In the genomic region with DNA sequence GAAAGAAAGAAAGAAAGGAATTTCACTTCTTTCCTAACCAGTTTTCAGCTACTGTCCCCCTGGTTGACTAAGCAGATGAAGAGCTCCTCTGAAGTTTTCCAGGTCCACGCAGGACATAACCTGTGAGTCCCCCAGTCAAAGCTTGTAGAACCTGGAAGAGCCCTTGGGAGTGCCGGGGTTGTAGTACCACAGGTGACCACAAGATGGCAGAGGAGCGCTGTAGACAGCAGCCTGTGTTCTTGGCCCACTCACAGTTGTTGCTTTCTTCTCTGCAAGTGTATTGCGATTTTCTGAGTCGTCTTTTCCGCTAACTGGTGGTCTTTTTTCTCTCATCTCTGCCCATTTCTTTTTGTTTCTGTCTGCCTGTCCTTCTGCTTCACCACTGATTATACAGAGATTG, we compare ENCODE assay signal across 9 mouse cellular contexts.
A peak's percentile ranks its signal among the peaks of the same experiment; 100 is the strongest.
DNase-seq lines count a peak whose midpoint lies in the region; ATAC-seq and TF ChIP-seq lines count a peak whose summit lies in the region.
"Had no signal": no experiment of that assay in that cellular context is flagged by ENCODE, and none has a peak within 500 bp of the region (broad histone marks: within the 10 kb centered on the region; RNA-seq: fewer than 3 reads in every experiment).

No protein-coding gene starts in this region.

- peak; percentile 74 to 91 for DNase-seq in heart, adult 18-20 months
- DNase-seq in NIH3T3 (ENCODE audit: low read depth) = peak; percentile 93
- peak; percentile 75 for DNase-seq in cerebellum, adult 9-10 months
- DNase-seq in gastrocnemius, adult 2 months = peak; percentile 83
- peak; percentile 71 to 86 for DNase-seq in layer of hippocampus, adult 2 months (ENCODE audit: low spot score in 2 of 2)
- peak; percentile 79 to 89 for DNase-seq in spleen, postnatal 10 days (ENCODE audit: low spot score in 2 of 2)

- no peaks in the 10 kb centered on the region for H3K9me3 ChIP-seq in heart, embryonic 12.5 days (replicated peaks)
- H3K9me3 ChIP-seq: midbrain, embryonic 12.5 days had no signal

- WGBS in heart, embryonic 12.5 days = 11% methylated on average over 6 of the region's 6 CpGs

- peak; percentile 98 for TF ChIP-seq CTCF in gastrocnemius, adult 2 months (IDR thresholded peaks at IDR 0.05)
- TF ChIP-seq CTCF in layer of hippocampus, adult 2 months (conservative IDR thresholded peaks at IDR 0.05) = peak; percentile 92

- no peak overlapping the region for H3K27ac ChIP-seq in heart, embryonic 12.5 days (ENCODE audit: poor library complexity, severe bottlenecking)
- no peak overlapping the region for H3K27ac ChIP-seq in gastrocnemius, adult 2 months
- no peak overlapping the region for H3K27ac ChIP-seq in layer of hippocampus, adult 2 months
- H3K27ac ChIP-seq: midbrain, embryonic 12.5 days had no signal

- intact Hi-C loops in gastrocnemius, adult 2 months (cut with DNase I) = loop anchor here (1.0 kb wide), 1 partner anchor 146 kb away; no protein-coding TSS in a partner anchor

- peaks cover 12% of the 10 kb centered on the region for H3K27me3 ChIP-seq in heart, embryonic 12.5 days (replicated peaks)

- no peak overlapping the region for H3K4me3 ChIP-seq in heart, embryonic 12.5 days
- peak overlapping the region; percentile 28; the same call in 1 of the 2 replicates for H3K4me3 ChIP-seq in gastrocnemius, adult 2 months
- H3K4me3 ChIP-seq in layer of hippocampus, adult 2 months = no peak overlapping the region
- H3K4me3 ChIP-seq: midbrain, embryonic 12.5 days had no signal

- no peak overlapping the region for H3K9ac ChIP-seq in heart, embryonic 12.5 days
- H3K9ac ChIP-seq: midbrain, embryonic 12.5 days had no signal

- no peak for ATAC-seq in heart, embryonic 12.5 days (ENCODE audit: insufficient number of reproducible peaks, low FRiP score)
- ATAC-seq in megakaryocyte progenitor cell, adult 5-6 weeks (replicated peaks; ENCODE audit: poor library complexity) = peak; percentile 72

- H3K4me2 ChIP-seq in heart, embryonic 12.5 days = no peak overlapping the region
- H3K4me2 ChIP-seq: midbrain, embryonic 12.5 days had no signal

- no peaks in the 10 kb centered on the region for H3K36me3 ChIP-seq in heart, embryonic 12.5 days
- H3K36me3 ChIP-seq: midbrain, embryonic 12.5 days had no signal

- H3K4me1 ChIP-seq in heart, embryonic 12.5 days (replicated peaks) = peaks cover 17% of the 10 kb centered on the region
